Mouse (Mus musculus) liver, adult (tissue): ENCODE measurements around the gene Dcdc2a.

Source experiments
- GATA4 ChIP-seq: IDR thresholded peaks from 2 replicates; pipeline ENCODE4 v1.6.1; 2014; ENCODE audit warnings: mild to moderate bottlenecking, low read length; ENCODE audit not compliant: insufficient replicate concordance

Gene Dcdc2a

DNA sequence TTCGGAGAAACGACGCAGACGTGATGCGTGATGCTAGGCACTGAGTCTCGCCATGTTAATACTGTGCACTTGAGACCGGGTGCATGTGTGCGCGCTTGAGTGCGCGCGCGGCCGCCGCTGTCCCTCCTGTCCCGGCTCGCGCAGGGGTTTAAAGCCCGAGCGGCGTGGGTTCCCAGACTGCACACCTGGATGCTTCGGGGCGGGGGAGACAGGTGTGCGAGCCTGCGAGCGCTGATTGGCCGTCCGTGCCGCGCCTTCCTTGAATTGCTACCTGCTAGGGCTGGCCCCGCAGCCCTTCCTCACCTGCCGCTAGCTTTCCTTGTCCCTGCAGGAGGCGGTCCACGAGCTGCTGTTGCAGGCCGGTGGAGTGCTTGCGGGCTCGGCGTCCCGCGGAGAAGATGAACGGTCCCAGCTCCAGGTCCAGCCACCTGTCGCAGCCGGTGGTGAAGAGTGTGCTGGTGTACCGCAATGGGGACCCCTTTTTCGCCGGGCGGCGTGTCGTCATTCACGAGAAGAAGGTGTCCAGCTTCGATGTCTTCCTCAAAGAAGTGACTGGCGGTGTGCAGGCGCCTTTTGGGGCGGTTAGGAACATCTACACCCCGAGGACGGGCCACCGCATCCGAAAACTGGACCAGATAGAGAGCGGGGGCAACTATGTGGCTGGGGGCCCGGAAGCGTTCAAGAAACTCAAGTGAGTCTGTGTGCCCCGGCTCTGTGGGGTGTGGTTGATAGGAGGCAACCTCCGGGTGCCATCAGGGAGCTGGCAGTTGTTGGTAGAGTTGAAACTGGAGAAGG is at the start of gene Dcdc2a:
TSS of gene Dcdc2a (plus strand) at position 132 of the 795 bp plus-strand sequence.
- TF ChIP-seq GATA4, result no peak

DNA sequence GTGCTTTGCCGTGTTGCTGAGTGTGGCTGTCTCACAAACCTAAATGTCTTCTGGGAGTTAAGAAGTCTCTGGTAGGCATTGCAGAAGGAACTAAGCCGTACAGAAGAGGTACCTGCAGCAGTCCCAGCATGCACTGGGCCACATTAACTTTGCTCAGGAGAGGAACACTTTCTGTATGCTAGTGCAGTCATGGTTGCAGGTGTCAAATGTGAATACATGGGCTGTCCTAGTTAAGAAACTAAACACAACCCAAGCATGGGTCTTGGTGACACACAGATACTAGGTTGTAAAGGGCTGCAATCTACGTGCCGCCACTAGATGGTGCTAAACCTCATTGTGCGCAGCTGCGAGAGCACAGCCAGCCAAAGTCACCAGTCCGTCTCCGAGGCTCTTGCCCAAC is 48.7 kb upstream of the Dcdc2a start:
- no peak for TF ChIP-seq GATA4

GRCm38 (mm10) chr13:25018316-25018715 is 37.5 kb upstream of the Dcdc2a start:
- no peak for TF ChIP-seq GATA4

- peak; percentile 45; the same call in 1 of the 2 replicates for TF ChIP-seq GATA4
Measured at GRCm38 (mm10) chr13:25019793-25020539, 35.8 kb upstream of the Dcdc2a start, which contains the start of gene Mrs2. Gene Mrs2 (minus strand): TSS chr13:25020379.

GRCm38 (mm10) chr13:25020540-25020892 is 35.3 kb upstream of the Dcdc2a start:
- TF ChIP-seq GATA4, result no peak

- no peak; the same call in 1 of the 2 replicates for TF ChIP-seq GATA4
Measured at GRCm38 (mm10) chr13:25022386-25022785, 33.4 kb upstream of the Dcdc2a start.

DNA sequence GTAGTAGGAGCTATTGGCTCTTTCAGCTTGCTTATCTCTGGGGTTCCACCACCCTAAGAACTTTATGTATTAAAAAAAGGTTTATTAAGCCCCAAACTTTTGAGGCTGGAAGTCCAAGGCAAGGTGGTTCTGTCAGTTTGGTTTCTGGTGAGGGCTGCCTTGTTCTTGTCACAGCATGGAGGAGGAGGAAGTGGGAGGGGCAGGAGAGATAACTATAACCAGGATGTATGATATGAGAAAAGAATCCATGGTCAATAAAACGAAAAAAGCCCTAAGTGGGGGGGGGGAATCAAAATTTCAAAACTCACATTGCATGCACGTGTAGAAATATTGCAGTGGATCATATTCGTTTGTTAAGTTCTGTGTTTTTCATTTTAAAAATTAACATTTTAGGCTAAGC is 32.7 kb upstream of the Dcdc2a start:
- no peak for TF ChIP-seq GATA4

DNA sequence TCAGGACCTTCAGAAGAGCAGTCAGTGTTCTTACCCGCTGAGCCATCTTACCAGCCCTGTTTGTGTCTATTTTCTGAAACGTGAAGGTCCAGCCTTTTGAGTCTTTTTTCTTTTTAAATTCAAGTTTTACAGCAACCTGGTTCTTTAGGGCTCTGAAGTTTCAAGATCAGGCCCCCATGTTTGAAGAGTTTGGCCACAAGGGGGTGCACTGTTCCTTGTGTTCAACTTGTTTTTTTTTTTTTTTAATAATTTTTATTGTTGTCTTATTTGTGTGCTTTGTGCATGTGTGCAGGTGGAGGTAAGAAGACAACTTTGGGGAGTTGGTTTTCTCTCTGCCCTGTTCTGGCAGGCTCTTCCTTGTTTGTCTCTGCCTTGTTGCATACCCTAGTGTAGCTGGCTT is 31.1 kb upstream of the Dcdc2a start:
- TF ChIP-seq GATA4, result no peak

- TF ChIP-seq GATA4, result no peak
Measured at GRCm38 (mm10) chr13:25026409-25027113, 29.2 kb upstream of the Dcdc2a start.

DNA sequence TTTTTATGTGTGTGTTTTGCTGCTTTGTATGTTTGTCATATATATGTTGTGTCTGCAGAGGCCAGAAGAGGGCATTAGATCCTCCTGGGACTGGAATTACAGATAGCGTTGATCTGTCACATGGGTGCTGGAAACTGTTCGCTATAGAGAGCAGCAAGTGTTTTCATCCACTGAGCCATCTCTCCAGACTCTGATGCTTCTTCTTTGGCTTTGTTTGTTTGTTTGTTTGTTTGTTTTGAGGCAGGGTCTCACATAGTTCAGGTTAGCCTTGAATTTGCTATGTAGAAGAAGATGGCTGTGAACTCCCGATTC is 28.7 kb upstream of the Dcdc2a start:
- TF ChIP-seq GATA4, result no peak

DNA sequence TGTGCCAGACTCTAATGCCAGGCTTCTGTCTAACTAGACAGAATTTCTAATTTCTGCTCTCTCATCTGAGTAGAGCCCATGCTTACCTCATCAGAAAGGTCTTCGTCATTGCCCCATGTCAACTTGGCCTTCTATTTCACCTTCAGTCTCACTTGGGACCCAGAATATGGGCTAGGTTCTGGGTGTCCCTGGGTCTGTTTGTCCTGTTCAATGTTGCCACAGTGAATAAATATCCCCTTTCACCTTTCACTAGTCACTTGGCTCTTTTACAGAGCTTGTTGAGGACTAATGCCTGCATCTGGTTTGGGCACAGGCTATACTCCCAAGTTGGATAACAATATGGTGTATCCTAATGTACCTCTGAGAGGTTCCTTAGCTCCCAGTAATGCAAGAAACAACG is 16.3 kb upstream of the Dcdc2a start:
- no peak for TF ChIP-seq GATA4

DNA sequence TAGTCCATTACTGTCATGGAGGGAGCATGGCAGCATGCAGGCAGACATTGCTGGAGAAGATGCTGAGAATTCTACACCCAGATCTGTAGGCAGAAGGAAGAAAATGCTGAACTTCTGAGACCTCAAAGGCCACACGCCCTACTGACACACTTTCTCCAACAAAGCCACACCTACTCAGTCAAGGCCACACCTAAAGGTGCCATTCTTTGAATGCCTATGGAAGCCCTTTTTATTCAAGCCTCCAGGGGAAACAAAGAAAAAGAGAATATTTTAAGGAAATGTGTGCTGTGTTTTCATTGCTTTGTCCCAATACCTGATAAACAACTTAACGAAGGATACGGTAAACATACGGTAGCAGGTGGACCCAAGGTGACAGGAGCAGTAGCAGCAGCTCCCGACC is 3.1 kb upstream of the Dcdc2a start:
- TF ChIP-seq GATA4, result no peak

DNA sequence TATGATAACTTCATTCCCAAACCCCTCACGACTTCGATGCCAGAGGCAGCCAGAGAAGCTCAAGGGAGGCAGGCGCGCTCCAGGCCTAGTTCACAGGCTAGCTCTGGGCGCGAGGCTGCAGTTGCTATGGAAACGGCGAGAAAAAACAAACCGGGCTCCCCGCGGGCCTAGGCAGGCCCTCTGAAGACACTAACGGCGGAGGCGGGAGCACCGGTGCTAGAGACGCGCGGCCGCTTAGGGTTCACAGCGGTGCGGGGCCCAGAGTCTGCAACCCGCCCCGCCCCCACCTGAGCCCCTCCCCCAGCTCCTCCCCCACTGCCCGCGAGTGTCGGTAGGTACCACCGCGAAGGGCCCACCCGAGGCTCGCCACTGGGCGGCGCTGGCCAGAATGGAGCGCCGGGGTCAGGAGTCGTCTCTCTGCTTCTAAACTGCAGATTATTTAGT is 671 bp upstream of the Dcdc2a start:
- no peak for TF ChIP-seq GATA4

- TF ChIP-seq GATA4, result no peak
Measured at GRCm38 (mm10) chr13:25066659-25067058, 10.9 kb downstream of the Dcdc2a start.

- no peak for TF ChIP-seq GATA4
Measured at GRCm38 (mm10) chr13:25067183-25067582, 11.4 kb downstream of the Dcdc2a start.

DNA sequence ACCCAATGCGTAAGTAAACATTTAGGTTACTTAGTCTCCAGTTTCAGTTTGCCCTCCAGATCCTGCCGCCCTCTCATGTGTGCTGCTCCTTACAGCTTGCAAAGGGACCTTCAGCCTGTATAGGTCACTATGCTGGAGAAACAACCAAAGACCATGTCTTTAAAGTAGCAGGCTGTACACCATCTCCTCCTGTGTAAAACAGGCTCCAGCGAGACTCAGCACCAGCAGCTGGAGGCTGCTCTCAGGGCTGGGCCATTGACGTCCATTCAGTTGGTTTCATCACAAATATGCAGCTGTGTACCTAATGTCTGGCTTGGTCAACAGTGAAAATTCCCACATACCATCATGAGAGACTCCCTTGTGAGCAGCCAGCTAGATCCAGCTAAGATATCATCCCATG is 14.0 kb downstream of the Dcdc2a start:
- no peak for TF ChIP-seq GATA4
